Mouse (Mus musculus): ENCODE results near the gene Prdm8.

The Prdm8 gene

GRCm38 (mm10) chr5:98183031-98183595, 16.1 kb downstream of the Prdm8 start:
- in situ Hi-C loops (cut with MboI; ENCODE audit: unreplicated experiment in 2 of 2), result loop anchor here (5.0 to 25.0 kb wide), 9 partner anchors 148 to 1921 kb away; partner anchors contain the start of genes Antxr2 (in 1 of the 2) and Naa11 (in 1 of the 2)

- in situ Hi-C loops (cut with MboI; ENCODE audit: unreplicated experiment in 2 of 2), result loop anchor here (5.0 to 25.0 kb wide), 9 partner anchors 150 to 1922 kb away; partner anchors contain the start of genes Antxr2 (in 1 of the 2) and Naa11 (in 1 of the 2)
Observed at GRCm38 (mm10) chr5:98184281-98184910, 17.4 kb downstream of the Prdm8 start.

- in situ Hi-C loops (cut with MboI; ENCODE audit: unreplicated experiment in 2 of 2), result loop anchor here (5.0 to 25.0 kb wide), 9 partner anchors 150 to 1923 kb away; partner anchors contain the start of genes Antxr2 (in 1 of the 2) and Naa11 (in 1 of the 2)
Observed at GRCm38 (mm10) chr5:98184971-98185805, 18.2 kb downstream of the Prdm8 start.

DNA sequence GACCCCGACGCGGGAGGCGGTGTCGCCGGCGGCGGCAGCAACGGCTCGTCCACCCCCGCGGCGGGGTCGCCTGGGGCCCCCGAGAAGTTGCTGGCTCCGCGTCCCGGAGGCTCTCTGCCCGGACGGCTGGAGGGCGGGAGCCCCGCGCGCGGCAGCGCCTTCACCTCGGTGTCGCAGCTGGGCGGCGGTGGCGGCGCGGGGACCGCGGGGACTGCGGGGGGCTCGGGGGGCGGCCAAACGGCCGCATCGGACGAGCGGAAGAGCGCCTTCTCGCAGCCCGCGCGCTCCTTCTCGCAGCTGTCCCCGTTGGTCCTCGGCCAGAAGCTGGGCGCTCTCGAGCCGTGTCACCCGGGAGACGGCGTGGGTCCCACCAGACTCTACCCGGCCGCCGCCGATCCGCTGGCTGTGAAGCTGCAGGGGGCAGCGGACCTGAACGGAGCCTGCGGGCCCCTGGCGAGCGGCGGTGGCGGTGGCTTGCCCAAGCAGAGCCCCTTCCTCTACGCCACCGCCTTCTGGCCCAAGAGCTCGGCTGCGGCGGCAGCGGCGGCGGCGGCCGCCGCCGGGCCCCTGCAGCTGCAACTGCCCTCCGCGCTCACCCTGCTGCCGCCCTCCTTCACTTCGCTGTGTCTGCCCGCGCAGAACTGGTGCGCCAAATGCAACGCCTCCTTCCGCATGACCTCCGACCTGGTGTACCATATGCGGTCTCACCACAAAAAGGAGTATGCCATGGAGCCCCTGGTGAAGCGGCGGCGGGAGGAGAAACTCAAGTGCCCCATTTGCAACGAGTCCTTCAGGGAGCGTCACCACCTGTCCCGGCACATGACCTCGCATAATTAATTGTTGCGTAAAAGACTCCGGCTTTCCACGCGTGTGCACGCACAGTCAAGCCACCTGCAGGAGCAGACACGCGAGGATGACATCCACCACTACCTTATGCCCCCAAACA, 19.1 kb downstream of the Prdm8 start:
- in situ Hi-C loops (cut with MboI; ENCODE audit: unreplicated experiment in 2 of 2), result loop anchor here (10.0 to 25.0 kb wide), 8 partner anchors 151 to 1924 kb away; partner anchors contain the start of genes Antxr2 (in 1 of the 2) and Naa11 (in 1 of the 2)

- in situ Hi-C loops (cut with MboI; ENCODE audit: unreplicated experiment in 2 of 2), result loop anchor here (10.0 to 25.0 kb wide), 10 partner anchors 135 to 1927 kb away; partner anchors contain the start of genes Antxr2 (in 1 of the 2), Cfap299 (in 1 of the 2) and Naa11 (in 1 of the 2)
Observed at GRCm38 (mm10) chr5:98189181-98190180, 22.5 kb downstream of the Prdm8 start.

DNA sequence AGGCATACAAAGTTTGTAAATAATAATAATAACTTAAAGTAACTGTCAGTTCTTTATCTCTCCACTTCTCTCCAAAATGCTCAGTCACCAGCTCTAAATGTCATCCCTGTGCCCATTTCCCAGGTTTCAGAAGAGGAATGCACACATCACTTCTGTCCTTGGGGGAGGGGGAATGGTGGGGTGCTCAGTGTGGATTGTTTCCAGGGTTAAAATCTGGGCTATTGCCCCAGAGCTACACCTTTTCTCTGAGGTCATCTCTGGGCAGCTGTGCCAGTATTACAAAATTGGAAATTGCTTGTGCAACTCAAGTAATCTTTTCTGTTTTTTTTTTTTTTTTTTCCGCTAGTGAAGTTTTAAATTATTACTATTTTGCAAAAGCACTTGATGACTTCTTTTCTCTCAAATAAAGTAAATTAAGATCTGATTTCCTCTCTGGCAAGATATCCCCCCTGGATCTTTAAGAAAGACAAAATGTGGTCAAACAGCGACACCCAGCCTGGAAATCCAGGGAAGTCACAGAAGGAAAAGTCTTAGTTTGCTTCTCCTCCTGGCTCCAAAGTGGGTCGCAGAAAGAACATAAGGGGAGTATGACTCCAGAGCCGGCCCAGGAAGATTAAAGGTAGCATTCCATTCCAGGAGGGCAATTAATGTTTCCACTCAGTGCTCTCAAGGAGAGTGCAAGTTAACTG, 25.4 kb downstream of the Prdm8 start:
- in situ Hi-C loops (cut with MboI; ENCODE audit: unreplicated experiment in 2 of 2), result loop anchor here (10.0 to 25.0 kb wide), 8 partner anchors 132 to 1930 kb away; partner anchors contain the start of genes Cfap299 (in 1 of the 2) and Naa11 (in 1 of the 2)

- in situ Hi-C loops (cut with MboI; ENCODE audit: unreplicated experiment in 2 of 2), result loop anchor here (5.0 to 25.0 kb wide), 9 partner anchors 130 to 1933 kb away; partner anchors contain the start of genes Cfap299 (in 1 of the 2) and Naa11 (in 1 of the 2)
Observed at GRCm38 (mm10) chr5:98194959-98195358, 28.0 kb downstream of the Prdm8 start.

DNA sequence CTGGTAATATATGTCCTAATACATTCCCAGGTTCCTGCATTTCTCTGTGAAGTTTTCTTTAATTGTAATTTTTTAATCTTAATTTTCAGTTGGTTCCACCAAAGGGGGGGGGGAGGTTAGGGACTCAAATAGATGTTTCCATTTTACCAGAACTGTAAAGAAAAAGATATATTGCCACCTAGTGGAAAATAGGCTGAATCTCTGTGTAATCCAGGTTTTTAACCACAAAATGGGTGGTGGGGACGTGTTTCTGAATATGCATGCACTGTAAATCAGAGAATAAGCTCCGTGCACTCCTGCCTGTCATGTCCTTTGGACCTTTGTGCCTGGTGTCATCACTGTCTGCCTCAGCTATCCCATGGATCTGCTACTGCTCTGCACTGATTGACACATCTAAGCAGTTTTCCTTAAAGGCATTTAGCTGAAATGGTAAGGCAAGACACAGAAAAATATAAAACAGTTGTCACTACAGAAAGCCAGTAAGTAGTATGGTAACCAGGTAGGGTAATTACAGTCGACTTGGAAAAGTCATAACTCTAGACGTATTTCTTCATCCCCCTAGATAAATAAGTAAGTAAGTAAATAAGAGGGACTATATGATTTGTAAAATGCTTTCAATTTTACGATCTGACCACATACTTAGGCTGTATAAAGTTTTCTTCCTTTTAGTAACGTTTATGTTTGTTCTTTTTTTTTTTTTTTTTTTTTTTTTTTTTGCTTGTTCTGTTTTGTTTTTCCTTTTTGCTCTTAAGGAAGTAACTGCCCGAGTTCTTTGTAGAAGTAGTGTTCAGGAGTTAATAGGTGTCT, 31.6 kb downstream of the Prdm8 start:
- in situ Hi-C loops (cut with MboI; ENCODE audit: unreplicated experiment in 2 of 2), result loop anchor here (5.0 to 25.0 kb wide), 9 partner anchors 126 to 1936 kb away; partner anchors contain the start of genes Cfap299 (in 1 of the 2) and Naa11 (in 1 of the 2)

- in situ Hi-C loops (cut with MboI; ENCODE audit: unreplicated experiment in 2 of 2), result loop anchor here (5.0 to 25.0 kb wide), 9 partner anchors 126 to 1937 kb away; partner anchors contain the start of genes Cfap299 (in 1 of the 2) and Naa11 (in 1 of the 2)
Observed at GRCm38 (mm10) chr5:98199219-98199552, 32.2 kb downstream of the Prdm8 start.

DNA sequence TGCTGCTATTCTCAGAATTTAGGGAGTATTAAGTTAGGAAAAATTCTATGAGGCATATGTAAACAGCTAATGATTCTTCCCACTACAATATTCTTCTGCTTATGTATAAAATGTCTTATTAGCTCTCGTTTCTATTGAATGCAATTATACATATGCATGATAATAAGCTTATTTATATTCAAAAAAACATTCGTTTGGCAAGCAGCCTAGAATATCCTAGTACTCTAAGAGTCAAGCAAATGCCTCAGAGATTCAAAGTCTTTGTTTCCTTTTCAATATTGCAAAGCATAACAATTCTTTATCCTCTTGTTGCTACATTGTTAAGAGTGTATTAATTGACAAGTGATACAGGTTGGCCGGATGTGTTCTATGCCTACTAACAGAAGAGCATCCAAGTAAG, 34.6 kb downstream of the Prdm8 start:
- in situ Hi-C loops (cut with MboI; ENCODE audit: unreplicated experiment in 2 of 2), result loop anchor here in 1 of 2 experiments (5.0 kb wide), 1 partner anchor 619 kb away; no protein-coding TSS in a partner anchor

DNA sequence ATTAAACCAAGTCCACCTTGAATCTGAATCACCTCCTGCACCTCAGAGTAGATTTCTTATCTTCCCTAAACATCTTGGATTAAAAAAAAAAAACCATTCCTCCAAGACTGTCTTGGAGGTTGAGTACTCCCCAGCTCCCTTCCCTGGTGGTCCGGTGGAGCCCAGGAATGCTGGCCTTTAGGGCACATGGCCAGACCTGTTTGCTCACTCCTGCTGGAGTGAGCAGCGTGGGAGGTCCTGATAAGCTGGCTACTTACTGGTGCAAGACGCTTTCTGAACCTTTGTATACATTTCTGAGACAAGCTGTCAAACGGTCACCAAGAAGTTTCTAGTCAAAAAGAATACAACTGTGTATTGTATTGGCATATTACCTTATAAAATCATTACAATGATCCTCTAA, 36.0 kb downstream of the Prdm8 start:
- in situ Hi-C loops (cut with MboI; ENCODE audit: unreplicated experiment in 2 of 2), result loop anchor here in 1 of 2 experiments (5.0 kb wide), 1 partner anchor 621 kb away; no protein-coding TSS in a partner anchor

DNA sequence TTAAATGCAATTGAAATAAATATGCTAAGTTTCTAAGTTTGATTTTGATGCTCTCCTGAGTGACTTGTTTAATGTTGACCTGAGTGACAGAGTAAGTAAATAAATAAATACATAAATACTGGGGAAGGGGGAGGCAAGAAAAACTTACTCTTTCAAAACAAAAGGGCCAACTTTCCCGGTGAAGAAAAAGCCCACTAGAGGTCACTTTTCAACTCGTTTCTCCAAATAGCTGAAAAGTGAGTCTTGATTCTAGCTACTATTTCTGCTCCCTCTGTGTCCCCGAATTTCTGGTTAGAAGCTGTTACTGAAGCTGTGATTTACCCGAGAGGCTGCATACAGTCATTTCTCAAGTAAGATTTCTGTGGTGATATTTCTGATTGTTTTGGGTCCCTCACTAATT, 45.5 kb downstream of the Prdm8 start:
- in situ Hi-C loops (cut with MboI; ENCODE audit: unreplicated experiment in 2 of 2), result loop anchor here in 1 of 2 experiments (10.0 kb wide), 1 partner anchor 122 kb away; no protein-coding TSS in a partner anchor

DNA sequence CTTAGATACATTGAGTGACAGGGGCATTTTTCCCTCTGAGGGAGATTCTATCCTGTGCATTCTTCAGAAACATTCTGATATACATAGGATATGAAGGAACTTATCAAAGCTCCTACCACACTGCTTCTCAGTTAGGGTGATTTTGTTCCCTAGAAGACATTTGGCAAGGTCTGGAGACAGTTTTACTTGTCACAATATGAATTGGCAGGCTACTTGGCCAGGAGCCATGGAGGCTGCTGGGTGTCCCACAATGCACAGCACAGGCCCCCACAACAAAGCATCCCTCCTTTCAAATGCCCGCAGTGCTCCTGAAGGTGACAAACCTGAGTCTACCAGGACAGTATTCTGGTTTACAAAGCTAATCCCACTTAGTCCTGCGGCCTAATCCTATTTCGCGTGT, 55.0 kb downstream of the Prdm8 start:
- in situ Hi-C loops (cut with MboI; ENCODE audit: unreplicated experiment in 2 of 2), result no loop called here

DNA sequence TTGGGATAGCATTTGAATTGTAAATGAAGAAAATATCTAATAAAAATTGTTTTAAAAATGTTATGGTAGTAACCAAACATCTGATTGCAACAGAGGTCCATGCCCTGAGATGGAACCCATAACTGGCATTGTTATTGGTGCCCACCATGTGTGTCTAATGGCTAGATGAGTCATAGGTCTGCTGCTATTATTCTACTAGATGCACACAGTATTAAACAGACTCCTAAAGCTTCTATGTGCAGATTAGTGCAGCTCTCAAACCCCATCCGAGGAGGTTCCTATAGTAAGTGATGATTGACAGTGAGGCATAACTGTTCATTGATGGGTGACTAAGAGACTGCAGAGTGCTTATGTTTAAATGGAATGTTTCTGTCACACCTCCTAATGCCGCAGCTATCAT, 59.7 kb downstream of the Prdm8 start:
- in situ Hi-C loops (cut with MboI; ENCODE audit: unreplicated experiment in 2 of 2), result no loop called here

- in situ Hi-C loops (cut with MboI; ENCODE audit: unreplicated experiment in 2 of 2), result no loop called here
Observed at GRCm38 (mm10) chr5:98229456-98229855, 62.5 kb downstream of the Prdm8 start.

DNA sequence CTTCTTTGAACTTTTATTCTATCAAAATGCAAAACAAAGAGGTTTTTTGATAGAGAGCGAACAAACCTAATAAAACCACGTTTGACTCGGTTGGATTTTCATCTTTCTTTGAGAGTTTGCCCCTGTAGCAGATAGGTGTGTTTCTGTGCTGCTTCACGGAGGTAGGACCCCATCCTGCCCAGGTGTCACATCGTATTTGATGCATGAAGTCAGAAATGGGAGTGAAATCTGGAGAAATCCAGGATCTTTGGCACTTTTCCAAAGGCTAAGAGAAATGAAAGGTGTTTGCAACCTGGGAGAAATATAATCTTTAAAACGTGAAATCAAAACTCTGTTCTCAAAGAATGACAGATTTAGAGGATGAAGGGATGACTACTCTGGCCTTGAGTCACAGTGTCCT, 71.5 kb downstream of the Prdm8 start:
- in situ Hi-C loops (cut with MboI; ENCODE audit: unreplicated experiment in 2 of 2), result no loop called here
